Mouse (Mus musculus) brain, embryonic 14.5 days (tissue): Measurements from ENCODE around the gene Mlec.

Experiments
- CTCF ChIP-seq: fragments of 200-500 bp; IDR thresholded peaks from 2 replicates; pipeline ENCODE4 v1.5.1; 2012; ENCODE audit warnings: inconsistent platforms, mild to moderate bottlenecking, moderate library complexity, borderline replicate concordance; ENCODE audit not compliant: insufficient read depth, insufficient read length; ENCODE audit errors: extremely low read depth
- POLR2A ChIP-seq: fragments of 200-500 bp; IDR thresholded peaks from 2 replicates; pipeline ENCODE4 v1.6.1; 2012; ENCODE audit warnings: mild to moderate bottlenecking, inconsistent platforms, borderline replicate concordance; ENCODE audit not compliant: poor library complexity, insufficient read depth, insufficient read length, severe bottlenecking; ENCODE audit errors: extremely low read depth

DNA sequence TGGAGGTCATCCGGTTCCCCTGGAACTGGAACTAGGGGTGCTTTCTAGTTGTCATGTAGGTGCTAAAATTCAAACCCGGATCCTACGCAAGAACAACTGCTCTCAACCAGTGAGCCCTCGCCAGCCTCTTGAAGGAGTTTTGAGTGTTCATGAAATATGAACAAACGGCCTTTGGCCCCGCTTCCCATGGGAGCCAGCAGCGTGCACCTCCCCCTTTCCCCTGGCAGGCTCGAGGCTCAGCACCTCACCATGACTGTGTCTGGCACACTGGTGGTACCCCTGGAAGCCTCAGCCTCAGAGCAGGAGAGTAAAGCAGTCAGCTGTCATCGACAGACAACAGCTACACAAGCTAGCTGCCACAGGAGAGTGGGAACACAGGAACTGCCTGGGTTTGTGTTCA lies 58.0 kb downstream of the Mlec start:
- TF ChIP-seq CTCF (no peak), POLR2A (no peak)
